Mouse (Mus musculus) embryonic facial prominence, embryonic 15.5 days (tissue): ENCODE measurements around the gene Ldhb. TPM values are rescaled to one million over a fixed set of nuclear protein-coding genes. Genes with fewer than 3 reads are reported as not detected.
"Not testable (repeated sequence)": the region's sequence is repeated elsewhere in the genome, so short reads cannot be mapped to it uniquely, and the experiment has no call there.

Experiments used
- ATAC-seq: fragments of 200-750 bp; cut with Nextera tagmentation; 2 replicates; pipeline ENCODE4 v1.8.0; 2017; ENCODE audit warnings: low read depth, moderate TSS enrichment; ENCODE audit not compliant: insufficient number of reproducible peaks, low FRiP score, low TSS enrichment
- H3K27ac ChIP-seq: fragments of 300-500 bp; sonication (generic); replicated peaks from 2 replicates; pipeline ENCODE4 v1.5.1; 2015; ENCODE audit warnings: mild to moderate bottlenecking, inconsistent platforms
- H3K27me3 ChIP-seq: fragments of 300-500 bp; sonication (generic); 2 replicates; pipeline ENCODE4 v1.6.1; 2015; ENCODE audit warnings: inconsistent platforms
- H3K36me3 ChIP-seq: fragments of 300-500 bp; sonication (generic); 2 replicates; pipeline ENCODE4 v1.6.1; 2015; ENCODE audit warnings: mild to moderate bottlenecking, inconsistent platforms
- H3K4me1 ChIP-seq: fragments of 300-500 bp; sonication (generic); 2 replicates; pipeline ENCODE4 v1.6.1; 2015; ENCODE audit warnings: inconsistent platforms
- H3K4me2 ChIP-seq: fragments of 300-500 bp; sonication (generic); replicated peaks from 2 replicates; pipeline ENCODE4 v1.6.1; 2015; ENCODE audit warnings: mild to moderate bottlenecking, inconsistent platforms
- H3K4me3 ChIP-seq: fragments of 300-500 bp; sonication (generic); replicated peaks from 2 replicates; pipeline ENCODE4 v1.5.1; 2015; ENCODE audit warnings: mild to moderate bottlenecking, inconsistent platforms
- H3K9ac ChIP-seq: fragments of 300-500 bp; sonication (generic); 2 replicates; pipeline ENCODE4 v1.6.1; 2015; ENCODE audit warnings: inconsistent platforms
- H3K9me3 ChIP-seq: fragments of 300-500 bp; sonication (generic); replicated peaks from 2 replicates; pipeline ENCODE4 v1.6.1; 2016; ENCODE audit warnings: inconsistent platforms
- WGBS: fragments of 180-500 bp; shearing (Covaris S2); methylation state at CpG from one replicate; pipeline ENCODE4 v1.1.7; 2015; 5-methylcytosine and 5-hydroxymethylcytosine counted together
- polyA plus RNA-seq: library from polyadenylated mRNA; unstranded; fragments of >200 nt; fragmentation: Nextera tagmentation; extraction: Ambion mirVana; gene quantifications from 2 replicates; pipeline ENCODE4 v1.2.1, GENCODE M21; 2015

The Ldhb gene
- polyA plus RNA-seq, 1 experiment from 2014 or later, result 225 TPM

GRCm38 (mm10) chr6:142512902-142513301, 5.1 kb upstream of the Ldhb start:
- Histone ChIP-seq H3K9ac (no peak overlapping the region), H3K4me2 (no peak overlapping the region), H3K9me3 (no peaks in the 10 kb centered on the region), H3K27ac (no peak overlapping the region), H3K36me3 (no peaks in the 10 kb centered on the region), H3K4me3 (no peak overlapping the region), H3K4me1 (peaks cover 6% of the 10 kb centered on the region; the same call in 1 of the 2 replicates), H3K27me3 (peaks cover 7% of the 10 kb centered on the region)
- ATAC-seq, result no peak
- 39% methylated on average over 3 of the region's 3 CpGs for WGBS

GRCm38 (mm10) chr6:142511516-142512135, 3.9 kb upstream of the Ldhb start:
- Histone ChIP-seq H3K27me3 (peaks cover 7% of the 10 kb centered on the region), H3K4me3 (no peak overlapping the region), H3K4me1 (peaks cover 10% of the 10 kb centered on the region; the same call in 1 of the 2 replicates), H3K4me2 (no peak overlapping the region), H3K9me3 (no peaks in the 10 kb centered on the region), H3K27ac (no peak overlapping the region), H3K9ac (no peak overlapping the region), H3K36me3 (no peaks in the 10 kb centered on the region)
- ATAC-seq, result no peak
- WGBS, result 17% methylated on average over 12 of the region's 12 CpGs

GRCm38 (mm10) chr6:142508663-142509062, 906 bp upstream of the Ldhb start:
- WGBS, result 46% methylated on average over 4 of the region's 4 CpGs
- ATAC-seq, result no peak
- Histone ChIP-seq H3K9ac (no peak overlapping the region), H3K4me3 (no peak overlapping the region), H3K27me3 (peaks cover 7% of the 10 kb centered on the region), H3K4me1 (peaks cover 19% of the 10 kb centered on the region; the same call in 1 of the 2 replicates), H3K9me3 (no peaks in the 10 kb centered on the region), H3K4me2 (no peak overlapping the region), H3K27ac (no peak overlapping the region), H3K36me3 (no peaks in the 10 kb centered on the region)

GRCm38 (mm10) chr6:142507033-142507784, 548 bp downstream of the Ldhb start:
- H3K9me3 ChIP-seq, result no peaks in the 10 kb centered on the region
- 2% methylated on average over 30 of the region's 30 CpGs for WGBS
- H3K4me2 ChIP-seq, result peak overlapping the region; percentile 71
- peak overlapping the region; percentile 51 for H3K4me3 ChIP-seq
- peak overlapping the region; percentile 9 for H3K9ac ChIP-seq
- peaks cover 7% of the 10 kb centered on the region for H3K27me3 ChIP-seq
- peak; percentile 35 for ATAC-seq
- no peaks in the 10 kb centered on the region for H3K36me3 ChIP-seq
- H3K4me1 ChIP-seq, result peaks cover 19% of the 10 kb centered on the region; the same call in 1 of the 2 replicates
- peak overlapping the region; percentile 44; the same call in 1 of the 2 replicates for H3K27ac ChIP-seq

- 7% methylated on average over 10 of the region's 10 CpGs for WGBS
- no peak overlapping the region for H3K27ac ChIP-seq
Measured at GRCm38 (mm10) chr6:142506338-142507032, 1.3 kb downstream of the Ldhb start.

GRCm38 (mm10) chr6:142503601-142504000, 4.2 kb downstream of the Ldhb start:
- H3K4me1 ChIP-seq, result peaks cover 19% of the 10 kb centered on the region; the same call in 1 of the 2 replicates
- H3K36me3 ChIP-seq, result peaks cover 14% of the 10 kb centered on the region; the same call in 1 of the 2 replicates
- no peak overlapping the region for H3K4me2 ChIP-seq
- no peaks in the 10 kb centered on the region for H3K27me3 ChIP-seq
- no peaks in the 10 kb centered on the region for H3K9me3 ChIP-seq
- no peak overlapping the region for H3K4me3 ChIP-seq
- no peak overlapping the region for H3K9ac ChIP-seq
- WGBS, result 70% methylated on average over 8 of the region's 8 CpGs
- ATAC-seq, result no peak
- H3K27ac ChIP-seq, result no peak overlapping the region

More at GRCm38 (mm10) chr6:142506338-142507032, 1.3 kb downstream of the Ldhb start:
- 0 out of 2 replicates have a peak overlapping the region, but pooled peaks have one; percentile 3 for H3K9ac ChIP-seq
- ATAC-seq, result no peak
- H3K36me3 ChIP-seq, result no peaks in the 10 kb centered on the region
- H3K27me3 ChIP-seq, result peaks cover 4% of the 10 kb centered on the region
- H3K4me2 ChIP-seq, result peak overlapping the region; percentile 71
- peaks cover 19% of the 10 kb centered on the region; the same call in 1 of the 2 replicates for H3K4me1 ChIP-seq
- no peaks in the 10 kb centered on the region for H3K9me3 ChIP-seq
- H3K4me3 ChIP-seq, result peak overlapping the region; percentile 51

- no peaks in the 10 kb centered on the region for H3K27me3 ChIP-seq
- WGBS, result 79% methylated on average over 10 of the region's 10 CpGs
- peaks cover 21% of the 10 kb centered on the region for H3K36me3 ChIP-seq
- H3K4me2 ChIP-seq, result no peak overlapping the region
- no peak for ATAC-seq
- H3K4me3 ChIP-seq, result no peak overlapping the region
- no peaks in the 10 kb centered on the region for H3K9me3 ChIP-seq
- H3K4me1 ChIP-seq, result peaks cover 11% of the 10 kb centered on the region; the same call in 1 of the 2 replicates
- H3K9ac ChIP-seq, result no peak overlapping the region
- H3K27ac ChIP-seq, result no peak overlapping the region
Measured at GRCm38 (mm10) chr6:142502519-142503125, 5.1 kb downstream of the Ldhb start.

GRCm38 (mm10) chr6:142490114-142490513, 17.6 kb downstream of the Ldhb start:
- H3K4me1 ChIP-seq, ATAC-seq, H3K27ac ChIP-seq, H3K4me2 ChIP-seq, H3K27me3 ChIP-seq, H3K9ac ChIP-seq, H3K9me3 ChIP-seq, H3K4me3 ChIP-seq: not testable (repeated sequence)
- H3K36me3 ChIP-seq, result peaks cover 34% of the 10 kb centered on the region
- 96% methylated on average over 6 of the region's 6 CpGs for WGBS

GRCm38 (mm10) chr6:142487638-142488037, 20.1 kb downstream of the Ldhb start:
- Histone ChIP-seq H3K9ac (no peak overlapping the region), H3K4me1 (no peaks in the 10 kb centered on the region), H3K27ac (no peak overlapping the region), H3K36me3 (peaks cover 28% of the 10 kb centered on the region), H3K4me2 (no peak overlapping the region), H3K9me3 (no peaks in the 10 kb centered on the region), H3K4me3 (no peak overlapping the region), H3K27me3 (no peaks in the 10 kb centered on the region)
- no peak for ATAC-seq
- 75% methylated on average over 9 of the region's 9 CpGs for WGBS

- no peak for ATAC-seq
- no peaks in the 10 kb centered on the region for H3K9me3 ChIP-seq
- H3K27ac ChIP-seq, result no peak overlapping the region
- H3K36me3 ChIP-seq, result peaks cover 15% of the 10 kb centered on the region
- WGBS, result 89% methylated on average over 4 of the region's 4 CpGs
- H3K9ac ChIP-seq, result no peak overlapping the region
- no peak overlapping the region for H3K4me2 ChIP-seq
- H3K4me3 ChIP-seq, result no peak overlapping the region
- H3K27me3 ChIP-seq, result no peaks in the 10 kb centered on the region
- H3K4me1 ChIP-seq, result no peaks in the 10 kb centered on the region
Measured at GRCm38 (mm10) chr6:142485478-142486123, 22.2 kb downstream of the Ldhb start.
